Mouse (Mus musculus): ENCODE measurements at regions not wholly inside any gene's neighbourhood (a gene's known extent, or its start where the extent isn't known, plus 50 kb on each side); places are given as distances from the start of the nearest gene placed in this dataset.

DNA sequence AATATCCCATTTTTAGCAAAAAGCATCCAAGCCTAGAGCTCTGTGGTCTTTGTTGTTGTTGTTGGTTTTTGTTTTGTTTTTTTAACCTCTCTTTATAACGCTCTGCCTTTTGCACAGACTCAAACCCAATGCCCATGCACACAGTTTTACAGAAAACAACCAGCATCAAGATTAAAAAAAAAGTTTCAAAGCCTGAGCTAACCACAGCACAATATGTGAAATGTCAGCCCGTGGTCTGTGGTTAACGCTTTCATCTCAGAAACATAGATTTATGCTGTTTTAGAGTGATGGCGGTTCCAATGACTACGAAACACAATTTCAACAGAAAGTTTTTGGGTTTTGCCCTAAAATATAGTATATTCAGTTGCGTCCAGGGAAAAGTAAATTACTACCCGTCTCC is 155.4 kb downstream of the Wif1 start:
- no peak for TF ChIP-seq CTCF (IDR thresholded peaks at IDR 0.05)
- no peak for TF ChIP-seq EP300 (IDR thresholded peaks at IDR 0.05)

Data from lung, postnatal 0 days (tissue).